Mouse (Mus musculus): ENCODE measurements around the gene Ap1g1.

Gene Ap1g1

GRCm38 (mm10) chr8:109780548-109780947 is 2.2 kb downstream of the Ap1g1 start:
- no peak for DNase-seq (ENCODE audit: low spot score in 2 of 2)

DNA sequence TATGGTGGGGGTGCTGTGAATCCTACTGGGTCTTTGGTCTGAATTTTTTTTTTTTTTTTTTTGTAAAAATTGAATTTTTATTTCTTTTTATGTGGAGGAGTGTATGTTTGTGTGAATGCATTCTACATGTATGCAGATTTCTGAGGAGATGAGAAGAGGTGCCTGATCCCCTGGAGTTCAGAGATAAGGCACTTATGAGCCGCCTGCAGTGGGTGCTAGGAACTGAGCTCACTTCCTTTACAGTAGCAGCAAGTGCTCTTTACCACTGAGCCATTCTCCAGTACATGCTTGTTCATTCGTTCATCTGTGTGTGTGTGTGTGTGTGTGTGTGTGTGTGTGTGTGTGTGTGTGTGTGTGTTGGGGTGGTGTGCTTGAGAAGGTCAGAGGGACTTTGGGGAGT is 12.6 kb downstream of the Ap1g1 start:
- DNase-seq (ENCODE audit: low spot score in 2 of 2) = no peak

GRCm38 (mm10) chr8:109795166-109795565 is 16.8 kb downstream of the Ap1g1 start:
- DNase-seq (ENCODE audit: low spot score in 2 of 2) = no peak

DNA sequence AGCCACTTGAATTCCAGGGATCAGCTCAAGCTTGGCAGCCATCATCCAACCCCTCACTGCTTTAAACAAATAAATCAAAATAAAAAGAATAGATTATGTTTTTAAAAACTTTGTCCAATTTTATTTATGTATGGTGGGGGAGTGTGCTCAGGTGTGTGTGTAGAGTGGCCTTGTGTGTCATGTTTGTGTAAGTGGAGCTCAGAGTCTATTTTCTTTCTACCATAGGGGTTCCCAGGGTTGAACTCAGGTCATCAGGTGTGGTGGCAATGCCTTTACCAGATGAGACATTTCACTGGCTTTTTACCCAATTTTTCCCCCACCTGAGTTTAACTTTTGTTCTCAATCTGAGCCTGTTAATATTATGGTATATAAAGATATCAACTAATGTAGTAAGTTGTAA is 20.4 kb downstream of the Ap1g1 start:
- no peak for DNase-seq (ENCODE audit: low spot score in 2 of 2)

- DNase-seq (ENCODE audit: low spot score in 2 of 2) = no peak
Observed at GRCm38 (mm10) chr8:109799245-109799644, 20.9 kb downstream of the Ap1g1 start.

DNA sequence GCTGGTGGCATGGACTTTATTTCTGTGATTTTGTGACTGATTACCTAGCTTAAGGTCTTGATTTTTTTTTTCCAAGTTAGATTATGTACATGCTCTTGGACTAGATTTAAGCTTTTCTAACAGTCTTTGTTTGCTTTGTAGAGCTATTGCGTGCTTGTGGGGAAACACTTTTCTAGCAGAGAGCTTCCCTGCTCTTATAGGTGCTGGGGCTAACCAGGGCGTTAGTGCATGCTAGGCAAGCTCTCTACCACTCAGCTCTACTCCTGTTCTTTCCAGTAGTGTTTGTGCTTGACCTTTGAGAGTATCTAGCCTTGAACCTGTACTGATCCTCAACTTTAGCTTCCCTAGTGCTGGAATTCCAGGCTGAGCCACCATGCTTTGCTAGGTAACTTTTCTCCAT is 22.0 kb downstream of the Ap1g1 start:
- DNase-seq (ENCODE audit: low spot score in 2 of 2) = no peak

GRCm38 (mm10) chr8:109803211-109803610 is 24.9 kb downstream of the Ap1g1 start:
- no peak for DNase-seq (ENCODE audit: low spot score in 2 of 2)

- DNase-seq (ENCODE audit: low spot score in 2 of 2) = no peak
Observed at GRCm38 (mm10) chr8:109803801-109804200, 25.4 kb downstream of the Ap1g1 start.

DNA sequence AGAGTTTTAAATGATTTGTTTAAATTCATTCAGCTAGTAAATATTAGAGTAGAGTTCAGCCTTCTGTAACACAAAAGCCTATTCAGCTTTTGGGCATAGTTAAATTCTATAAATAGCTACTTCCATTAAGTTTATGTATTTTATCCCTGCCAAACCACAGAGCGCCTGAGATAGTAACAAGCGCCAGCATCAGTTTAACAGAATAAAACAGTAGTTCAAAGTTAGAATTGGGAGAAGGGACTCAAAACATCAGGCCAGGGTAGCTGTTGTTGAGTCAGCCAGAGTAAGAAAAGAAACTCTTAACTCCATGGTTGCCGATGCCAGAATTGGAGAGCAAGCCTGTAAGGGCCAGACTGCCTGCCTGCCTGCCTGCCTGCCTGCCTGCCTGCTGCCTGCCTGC is 28.2 kb downstream of the Ap1g1 start:
- no peak for DNase-seq (ENCODE audit: low spot score in 2 of 2)

- no peak for DNase-seq (ENCODE audit: low spot score in 2 of 2)
Observed at GRCm38 (mm10) chr8:109807401-109808119, 29.2 kb downstream of the Ap1g1 start.

DNA sequence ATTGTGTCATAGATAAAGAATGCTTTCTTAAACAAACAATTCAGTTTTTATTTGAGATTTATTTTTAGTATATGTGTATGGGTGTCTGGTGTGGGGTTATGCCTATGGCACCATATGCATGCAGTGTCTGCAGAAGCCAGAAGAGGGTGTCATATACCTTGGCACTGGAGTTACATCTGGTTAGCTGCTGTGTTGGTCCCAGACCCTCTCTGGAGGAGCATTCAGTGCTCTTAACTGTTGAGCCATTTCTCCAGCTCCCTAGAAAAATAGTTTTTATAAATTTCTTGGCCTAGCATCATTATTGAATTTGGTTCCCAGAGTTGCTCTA is 29.7 kb downstream of the Ap1g1 start:
- DNase-seq (ENCODE audit: low spot score in 2 of 2) = no peak

- no peak for DNase-seq (ENCODE audit: low spot score in 2 of 2)
Observed at GRCm38 (mm10) chr8:109810434-109810833, 32.1 kb downstream of the Ap1g1 start.

DNA sequence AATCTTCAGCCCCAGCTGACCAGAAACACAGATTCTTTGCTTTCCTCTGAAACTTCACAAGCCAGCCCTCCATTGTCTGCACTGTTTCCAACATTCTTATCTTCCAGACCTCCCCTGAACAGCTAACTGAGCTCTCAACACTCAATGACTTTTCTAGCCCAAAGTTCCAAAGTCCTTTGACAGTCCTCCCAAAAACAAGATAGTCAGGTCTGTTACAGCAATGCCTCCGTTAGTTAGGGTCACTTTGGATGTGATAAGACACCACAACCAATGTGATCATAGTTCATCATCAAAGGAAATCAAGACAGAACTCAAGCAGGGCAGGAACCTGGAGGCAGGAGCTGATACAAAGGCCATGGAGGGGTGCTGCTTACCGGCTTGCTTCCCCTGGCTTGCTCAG is 36.9 kb downstream of the Ap1g1 start:
- no peak for DNase-seq (ENCODE audit: low spot score in 2 of 2)

DNA sequence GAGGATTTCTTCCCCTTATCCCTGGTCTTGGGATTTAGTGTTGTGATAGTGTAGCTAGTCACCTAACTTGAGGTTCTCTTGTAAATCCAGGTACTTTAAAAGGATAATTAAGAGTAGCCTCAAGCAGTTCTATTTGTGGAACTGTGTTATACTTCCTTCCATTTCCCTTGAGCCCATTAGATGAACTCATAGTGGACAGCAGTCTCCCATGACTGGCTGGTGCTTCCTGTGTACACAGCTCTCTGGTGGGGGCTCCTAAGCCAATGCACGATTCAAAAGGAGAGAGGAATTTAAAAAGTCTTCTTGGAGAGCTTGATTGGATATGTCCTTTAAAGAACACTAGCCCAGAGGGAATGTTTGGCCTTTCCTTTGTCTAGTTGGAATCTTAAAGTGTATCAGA is 39.6 kb downstream of the Ap1g1 start:
- no peak for DNase-seq (ENCODE audit: low spot score in 2 of 2)

DNA sequence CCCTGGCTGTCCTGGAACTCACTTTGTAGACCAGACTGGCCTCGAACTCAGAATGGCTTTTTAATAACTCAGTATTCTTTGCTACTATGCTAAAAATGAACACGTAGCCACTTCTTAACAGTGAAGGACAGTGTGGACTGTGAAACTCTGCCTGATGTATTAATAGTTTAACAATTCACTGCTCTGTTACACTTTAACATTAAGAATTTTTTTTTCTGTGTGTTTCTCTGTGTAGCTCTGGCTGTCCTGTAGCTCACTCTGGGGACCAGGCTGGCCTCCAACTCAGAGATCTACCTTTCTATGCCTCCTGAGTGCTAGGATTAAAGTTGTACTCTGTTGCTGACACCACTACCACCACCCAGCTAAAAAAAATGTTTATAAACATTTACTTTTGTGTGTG is 45.2 kb downstream of the Ap1g1 start:
- DNase-seq (ENCODE audit: low spot score in 2 of 2) = no peak

DNA sequence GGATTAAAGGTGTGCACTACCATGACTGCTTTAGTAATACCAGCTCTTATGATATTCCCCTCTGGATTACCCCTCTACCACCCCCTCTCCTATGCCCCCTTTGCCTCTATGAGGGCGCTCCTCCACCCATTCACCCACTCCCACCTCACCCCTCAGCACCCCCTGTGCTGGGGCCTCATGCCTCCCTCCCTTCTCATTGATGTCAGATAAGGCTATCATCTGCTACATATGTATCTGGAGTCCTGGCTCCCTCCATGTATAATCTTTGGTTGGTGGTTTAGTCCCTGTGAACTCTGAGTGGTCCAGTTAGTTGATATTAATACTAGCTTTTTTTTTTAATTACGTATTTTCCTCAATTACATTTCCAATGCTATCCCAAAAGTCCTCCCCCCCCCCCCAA is 61.5 kb downstream of the Ap1g1 start:
- no peak for DNase-seq (ENCODE audit: low spot score in 2 of 2)

DNA sequence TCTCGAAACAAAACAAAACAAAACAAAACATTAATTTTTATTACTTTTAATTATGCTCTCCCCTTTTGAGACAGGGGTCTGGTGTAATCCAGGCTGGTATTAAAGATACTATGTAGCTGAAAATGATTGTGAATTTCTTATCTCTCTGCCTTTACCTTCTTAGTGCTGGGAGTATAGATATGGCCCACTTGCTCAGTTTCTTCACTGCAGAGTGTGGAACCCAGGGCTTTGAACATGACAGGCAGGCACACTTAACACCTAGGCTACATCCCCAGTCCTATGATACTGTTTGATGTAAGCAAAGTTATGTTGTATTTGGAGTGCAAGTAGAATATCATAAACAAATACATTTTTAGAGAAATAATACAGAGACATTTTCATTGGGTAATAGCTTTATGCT is 64.1 kb downstream of the Ap1g1 start:
- no peak for DNase-seq (ENCODE audit: low spot score in 2 of 2)

GRCm38 (mm10) chr8:109847866-109848265 is 69.5 kb downstream of the Ap1g1 start:
- no peak for DNase-seq (ENCODE audit: low spot score in 2 of 2)

GRCm38 (mm10) chr8:109848981-109849380 is 70.6 kb downstream of the Ap1g1 start:
- no peak for DNase-seq (ENCODE audit: low spot score in 2 of 2)

DNA sequence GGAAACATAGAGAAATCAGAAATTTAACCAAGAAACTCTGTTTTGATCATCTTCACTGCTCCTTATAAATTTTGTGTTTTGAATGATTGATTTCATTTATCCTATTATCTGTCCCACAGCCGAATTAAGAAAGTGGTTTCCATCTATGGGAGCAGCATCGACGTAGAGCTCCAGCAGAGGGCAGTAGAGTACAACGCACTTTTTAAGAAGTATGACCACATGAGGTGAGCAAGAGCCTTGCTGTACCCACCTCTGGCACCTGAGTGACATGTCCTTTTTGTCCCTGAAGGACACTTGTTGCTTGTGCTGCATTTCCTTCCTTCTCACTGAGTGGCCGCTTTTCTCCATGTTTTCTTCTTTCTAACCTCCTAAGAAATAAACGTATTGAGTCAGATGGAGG is 75.1 kb downstream of the Ap1g1 start:
- peak; percentile 14 to 53 for DNase-seq (ENCODE audit: low spot score in 2 of 2)

DNA sequence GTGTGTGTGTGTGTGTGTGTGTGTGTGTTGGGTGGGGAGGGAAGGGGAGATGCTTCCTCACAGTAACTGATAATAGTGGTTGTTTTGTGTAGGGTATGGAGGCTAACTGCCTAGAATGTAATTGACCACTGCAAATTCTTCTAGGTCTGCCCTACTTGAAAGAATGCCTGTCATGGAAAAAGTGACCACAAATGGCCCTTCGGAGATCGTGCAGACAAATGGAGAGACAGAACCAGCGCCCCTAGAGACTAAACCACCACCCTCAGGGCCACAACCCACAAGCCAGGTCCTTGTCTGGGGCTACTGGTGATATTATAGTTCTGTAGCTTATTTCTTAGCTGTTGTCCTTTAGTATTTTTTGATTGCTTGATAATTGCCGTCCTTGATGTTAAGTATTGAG is 76.2 kb downstream of the Ap1g1 start:
- DNase-seq (ENCODE audit: low spot score in 2 of 2) = no peak

DNA sequence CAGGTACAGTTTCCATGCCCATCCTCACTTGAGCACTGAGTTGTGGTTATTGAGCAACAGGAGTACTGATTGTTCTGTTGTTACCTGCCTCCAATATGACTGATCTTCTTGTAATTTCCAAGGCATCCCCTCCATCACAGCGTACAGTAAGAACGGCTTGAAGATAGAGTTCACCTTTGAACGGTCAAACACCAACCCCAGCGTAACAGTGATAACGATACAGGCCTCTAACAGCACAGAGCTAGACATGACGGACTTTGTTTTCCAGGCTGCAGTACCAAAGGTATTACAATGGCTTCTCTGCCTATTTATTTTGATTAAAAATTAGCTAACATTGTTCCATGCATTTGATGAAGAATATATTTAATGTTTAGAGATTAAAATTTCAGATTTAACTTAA is 77.1 kb downstream of the Ap1g1 start:
- no peak for DNase-seq (ENCODE audit: low spot score in 2 of 2)

DNA sequence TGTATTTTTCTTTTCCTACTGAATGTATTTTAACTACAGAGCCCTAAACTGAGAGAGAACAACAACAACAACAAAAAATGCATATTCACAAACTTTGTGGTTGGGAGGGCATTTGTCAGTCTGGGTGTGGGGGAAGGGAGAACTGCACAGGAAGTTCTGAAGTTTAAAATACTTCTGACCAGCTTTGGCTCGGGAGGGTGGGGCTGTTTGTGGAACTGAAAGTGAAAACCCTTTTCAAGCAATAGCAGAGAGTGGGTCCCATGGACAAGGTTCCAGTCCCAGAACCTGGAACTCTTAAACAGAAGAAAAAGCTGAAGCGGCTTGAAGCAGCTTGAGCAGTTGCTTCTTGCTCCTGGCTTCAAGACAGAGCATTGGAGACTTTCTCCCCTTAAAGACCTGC is 85.0 kb downstream of the Ap1g1 start:
- DNase-seq (ENCODE audit: low spot score in 2 of 2) = no peak

DNA sequence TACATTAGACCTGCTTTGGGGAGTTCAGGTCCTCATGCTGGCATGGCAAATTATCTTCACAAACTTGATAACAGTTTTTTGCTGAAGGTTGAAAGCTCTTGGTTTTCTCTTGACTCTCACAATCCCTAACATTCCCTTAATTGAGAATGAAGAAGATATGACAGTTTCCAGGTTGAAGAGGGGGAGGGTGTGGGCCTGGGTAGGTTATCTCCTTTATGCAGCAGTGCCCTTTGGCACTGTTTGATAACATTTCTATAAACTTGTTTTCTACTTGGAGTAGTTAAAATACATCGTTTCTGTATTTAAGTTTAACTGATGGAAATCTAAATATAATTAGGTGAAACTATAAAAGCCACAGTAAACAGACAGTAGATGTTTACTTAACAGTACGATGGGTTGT is 86.4 kb downstream of the Ap1g1 start:
- no peak for DNase-seq (ENCODE audit: low spot score in 2 of 2)
